Mouse (Mus musculus) bone marrow, adult 2 months (tissue): ENCODE measurements around the gene Asb2. TPM values are rescaled to one million over a fixed set of nuclear protein-coding genes. Genes with fewer than 3 reads are reported as not detected.

ENCODE experiments used
- H3K27ac ChIP-seq: fragments of 200-500 bp; 2 replicates; pipeline ENCODE4 v1.5.1; 2012; ENCODE audit warnings: low read depth, mild to moderate bottlenecking, control low read depth, inconsistent platforms, low read length; ENCODE audit not compliant: control insufficient read depth, poor library complexity, insufficient read depth
- H3K4me1 ChIP-seq: fragments of 200-500 bp; 2 replicates; pipeline ENCODE4 v1.6.1; 2011; ENCODE audit warnings: low read length; ENCODE audit not compliant: control insufficient read depth, insufficient read depth
- H3K4me3 ChIP-seq: fragments of 200-500 bp; replicated peaks from 2 replicates; pipeline ENCODE3; 2011; ENCODE audit warnings: mild to moderate bottlenecking, low read depth, low read length, control low read depth; ENCODE audit not compliant: control insufficient read depth
- CTCF ChIP-seq: fragments of 200-500 bp; IDR thresholded peaks from 2 replicates; pipeline ENCODE4 v1.5.1; 2011; ENCODE audit warnings: low read length, control low read depth; ENCODE audit not compliant: control insufficient read depth, insufficient read depth
- POLR2A ChIP-seq: fragments of 200-500 bp; IDR thresholded peaks from 2 replicates; pipeline ENCODE4 v1.6.1; 2011; ENCODE audit warnings: low read depth, mild to moderate bottlenecking, control low read depth, low read length, borderline replicate concordance; ENCODE audit not compliant: control insufficient read depth
- WGBS: fragments of 180-500 bp; shearing (Covaris S2); methylation state at CpG from one replicate; pipeline ENCODE4 v1.1.7; 2018; 5-methylcytosine and 5-hydroxymethylcytosine counted together
- polyA plus RNA-seq: library from polyadenylated mRNA; stranded (reverse); fragments of >200 nt; gene quantifications from 2 replicates; pipeline ENCODE4 v1.2.4, GENCODE M21; 2011; ENCODE audit warnings: low replicate concordance; ENCODE audit not compliant: missing spikeins, insufficient read depth, insufficient read length

Asb2 gene
- polyA plus RNA-seq, 1 experiment, result 2.8 TPM

- H3K4me3 ChIP-seq, result no peak overlapping the region
- TF ChIP-seq CTCF (no peak), POLR2A (no peak)
- WGBS, result 84% methylated on average over 4 of the region's 4 CpGs
- H3K27ac ChIP-seq, result no peak overlapping the region
- no peaks in the 10 kb centered on the region; the same call in 1 of the 2 replicates for H3K4me1 ChIP-seq
Observed at GRCm38 (mm10) chr12:103356415-103356748, 581 bp upstream of the Asb2 start.

DNA sequence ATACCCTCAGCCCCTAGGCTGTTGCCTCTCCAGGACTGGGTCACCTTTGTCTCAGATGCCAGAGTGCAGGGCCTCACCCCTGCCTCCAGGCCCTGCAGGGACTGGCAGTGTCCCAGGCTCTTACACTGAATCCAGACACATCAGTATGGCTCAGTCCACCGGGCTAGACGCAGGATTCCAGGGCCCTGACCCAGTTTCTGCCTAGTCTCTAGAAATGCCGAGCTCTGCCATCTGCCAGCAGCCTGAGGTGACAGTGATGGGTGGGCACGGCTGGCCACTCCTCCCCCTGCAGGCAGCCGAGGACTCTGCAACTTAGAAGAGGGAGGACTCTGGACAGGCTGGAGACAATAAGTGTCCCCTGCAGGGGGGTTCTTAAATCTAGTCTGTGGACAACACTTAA lies 2.3 kb downstream of the Asb2 start:
- 24% methylated on average over 5 of the region's 5 CpGs for WGBS
- no peak overlapping the region for H3K27ac ChIP-seq
- no peak overlapping the region for H3K4me3 ChIP-seq
- TF ChIP-seq CTCF (peak; percentile 41), POLR2A (no peak)
- no peaks in the 10 kb centered on the region for H3K4me1 ChIP-seq

DNA sequence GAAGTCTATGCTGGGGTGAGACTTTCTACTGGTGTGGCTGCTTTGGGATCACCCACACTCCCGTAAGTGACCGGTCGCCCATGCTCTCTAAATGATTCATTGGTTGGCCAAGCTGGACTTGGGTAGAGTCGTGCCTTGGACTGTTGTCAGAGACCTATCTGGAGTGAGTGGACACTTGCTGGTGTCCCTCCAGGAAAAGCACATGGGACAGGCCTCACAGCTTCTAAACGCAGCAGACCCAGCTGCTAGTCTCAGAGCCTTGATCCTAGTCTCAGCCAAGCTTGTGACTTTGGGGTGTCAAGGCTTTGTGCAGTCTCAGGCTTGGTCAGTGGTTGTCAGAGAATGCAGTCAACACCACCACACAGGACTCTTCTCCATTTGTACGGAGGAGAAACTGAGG lies 3.1 kb downstream of the Asb2 start:
- 86% methylated on average over 6 of the region's 6 CpGs for WGBS
- H3K4me1 ChIP-seq, result no peaks in the 10 kb centered on the region
- TF ChIP-seq CTCF (no peak), POLR2A (no peak)
- H3K4me3 ChIP-seq, result no peak overlapping the region
- no peak overlapping the region for H3K27ac ChIP-seq

DNA sequence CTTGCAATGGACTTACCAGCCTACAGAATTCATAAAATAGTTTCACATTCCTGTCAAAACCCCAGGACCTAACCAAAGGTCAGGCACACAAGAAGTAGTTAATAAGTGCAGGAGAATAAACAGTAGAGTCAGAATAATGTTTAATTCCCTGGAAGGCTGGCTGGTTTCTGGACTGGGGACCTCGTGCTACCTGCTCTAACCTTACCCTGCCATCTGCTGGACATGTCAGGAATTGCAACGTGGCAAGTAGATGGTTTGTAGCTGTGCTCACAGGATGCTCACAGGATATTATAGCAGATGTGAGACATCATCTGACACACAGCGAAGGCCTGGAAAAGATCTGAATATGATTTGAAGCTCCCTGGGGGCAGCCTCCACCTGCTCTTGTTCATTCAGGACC lies 7.3 kb downstream of the Asb2 start:
- WGBS, result 0% methylated on average over 3 of the region's 3 CpGs
- TF ChIP-seq POLR2A, result no peak
- peak; percentile 95 for TF ChIP-seq CTCF
- Histone ChIP-seq H3K4me1 (peaks cover 6% of the 10 kb centered on the region), H3K4me3 (no peak overlapping the region), H3K27ac (no peak overlapping the region)

DNA sequence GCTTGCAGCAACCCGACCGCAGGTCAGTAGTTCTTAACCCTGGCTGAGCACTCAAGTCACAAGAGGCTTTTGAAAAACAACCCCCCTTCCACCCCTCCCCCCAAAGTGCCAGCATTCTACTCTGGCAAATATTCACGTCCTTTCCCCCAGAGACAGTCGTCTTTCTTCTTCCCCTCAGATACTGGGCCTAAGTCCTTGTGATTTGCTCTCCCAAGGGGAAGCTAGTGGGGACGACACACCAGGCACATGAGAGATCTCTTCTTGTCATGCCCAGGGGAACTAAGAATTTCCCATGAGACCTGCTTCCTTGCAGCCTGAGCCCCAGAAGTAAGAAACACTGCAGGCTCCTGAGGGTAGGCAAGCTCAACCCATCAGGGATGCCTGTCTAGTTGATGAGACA lies 8.4 kb downstream of the Asb2 start:
- H3K4me3 ChIP-seq, result no peak overlapping the region
- peaks cover 10% of the 10 kb centered on the region for H3K4me1 ChIP-seq
- H3K27ac ChIP-seq, result no peak overlapping the region
- no peak for TF ChIP-seq POLR2A
- TF ChIP-seq CTCF, result no peak
- 51% methylated on average over 5 of the region's 5 CpGs for WGBS

DNA sequence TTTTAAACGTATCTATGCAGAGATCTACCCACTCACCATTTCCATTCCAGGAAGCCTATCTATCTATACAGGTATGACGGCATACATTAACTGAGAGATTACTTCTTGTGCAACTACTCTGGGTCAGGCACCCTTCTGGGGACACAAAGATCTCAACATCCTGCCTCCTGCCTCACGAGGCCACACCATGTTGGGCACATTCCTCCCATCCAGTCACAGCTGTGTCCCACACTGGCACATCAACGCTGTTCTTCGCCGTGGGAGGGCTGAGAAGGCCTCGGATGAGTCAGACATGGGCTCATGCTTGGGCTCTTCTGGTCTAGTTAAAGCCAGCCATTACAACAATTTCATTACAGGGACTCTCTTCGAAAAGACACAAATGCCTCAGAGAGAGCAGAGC lies 8.9 kb downstream of the Asb2 start:
- TF ChIP-seq CTCF (no peak), POLR2A (no peak)
- no peak overlapping the region for H3K4me3 ChIP-seq
- 77% methylated on average over 8 of the region's 8 CpGs for WGBS
- H3K27ac ChIP-seq, result no peak overlapping the region
- H3K4me1 ChIP-seq, result peaks cover 10% of the 10 kb centered on the region

- peaks cover 14% of the 10 kb centered on the region for H3K4me1 ChIP-seq
- H3K4me3 ChIP-seq, result no peak overlapping the region
- H3K27ac ChIP-seq, result no peak overlapping the region
- WGBS, result 67% methylated on average over 7 of the region's 7 CpGs
- TF ChIP-seq CTCF (no peak), POLR2A (no peak)
Observed at GRCm38 (mm10) chr12:103344934-103345333, 10.9 kb downstream of the Asb2 start.

GRCm38 (mm10) chr12:103343456-103343855 lies 12.3 kb downstream of the Asb2 start:
- no peak for TF ChIP-seq POLR2A
- TF ChIP-seq CTCF, result no peak
- H3K4me3 ChIP-seq, result no peak overlapping the region
- WGBS, result 2% methylated on average over 8 of the region's 8 CpGs
- H3K4me1 ChIP-seq, result peaks cover 15% of the 10 kb centered on the region
- peak overlapping the region; percentile 82 for H3K27ac ChIP-seq

- TF ChIP-seq CTCF, result no peak
- TF ChIP-seq POLR2A, result no peak
- peaks cover 12% of the 10 kb centered on the region for H3K4me1 ChIP-seq
- H3K27ac ChIP-seq, result peak overlapping the region; percentile 17
- no peak overlapping the region for H3K4me3 ChIP-seq
- WGBS, result 5% methylated on average over 5 of the region's 5 CpGs
Observed at GRCm38 (mm10) chr12:103341212-103341611, 14.6 kb downstream of the Asb2 start.
